Mouse (Mus musculus): ENCODE data around the gene Corin. TPM values are rescaled to one million over a fixed set of nuclear protein-coding genes. Genes with fewer than 3 reads are reported as not detected.

The Corin gene
- polyA plus RNA-seq, 1 experiment from 2014 or later: 4.5 TPM

GRCm38 (mm10) chr5:72331217-72331616 is 173.1 kb downstream of the Corin start:
- Histone ChIP-seq H3K4me3 (ENCODE audit: low read depth, low read length) (no peak overlapping the region), H3K9me3 (ENCODE audit: control insufficient read depth, low read length) (no peaks in the 10 kb centered on the region), H3K27ac (replicated peaks; ENCODE audit: low read depth, low read length) (no peak overlapping the region), H3K27me3 (replicated peaks; ENCODE audit: control insufficient read depth, insufficient read depth, low read length) (no peaks in the 10 kb centered on the region), H3K9ac (ENCODE audit: low read depth, low read length) (no peak overlapping the region), H3K4me2 (ENCODE audit: low read depth, low read length) (no peak overlapping the region), H3K36me3 (ENCODE audit: control insufficient read depth, insufficient read depth, low read length) (no peaks in the 10 kb centered on the region), H3K4me1 (ENCODE audit: control insufficient read depth, insufficient read depth, low read length) (peaks cover 18% of the 10 kb centered on the region)
- WGBS: 61% methylated on average over 2 of the region's 2 CpGs
- ATAC-seq (ENCODE audit: low read depth) (no peak), DNase-seq (ENCODE audit: low spot score) (no peak)

- DNase-seq (ENCODE audit: low spot score) (no peak), ATAC-seq (ENCODE audit: low read depth) (0 out of 2 replicates have a peak, but pooled peaks have one; percentile 4)
- H3K9me3 ChIP-seq (ENCODE audit: control insufficient read depth, low read length): no peaks in the 10 kb centered on the region
- peaks cover 19% of the 10 kb centered on the region for H3K4me1 ChIP-seq (ENCODE audit: control insufficient read depth, insufficient read depth, low read length)
- 61% methylated on average over 11 of the region's 11 CpGs for WGBS
- H3K27ac ChIP-seq (replicated peaks; ENCODE audit: low read depth, low read length): no peak overlapping the region; the same call in 1 of the 2 replicates
- H3K27me3 ChIP-seq (replicated peaks; ENCODE audit: control insufficient read depth, insufficient read depth, low read length): no peaks in the 10 kb centered on the region
- H3K4me3 ChIP-seq (ENCODE audit: low read depth, low read length): no peak overlapping the region
- H3K36me3 ChIP-seq (ENCODE audit: control insufficient read depth, insufficient read depth, low read length): no peaks in the 10 kb centered on the region
- no peak overlapping the region for H3K4me2 ChIP-seq (ENCODE audit: low read depth, low read length)
- H3K9ac ChIP-seq (ENCODE audit: low read depth, low read length): no peak overlapping the region
Observed at GRCm38 (mm10) chr5:72330648-72331047, 173.6 kb downstream of the Corin start.

GRCm38 (mm10) chr5:72329453-72329852 is 174.8 kb downstream of the Corin start:
- Histone ChIP-seq H3K36me3 (ENCODE audit: control insufficient read depth, insufficient read depth, low read length) (no peaks in the 10 kb centered on the region), H3K4me3 (ENCODE audit: low read depth, low read length) (no peak overlapping the region), H3K4me2 (ENCODE audit: low read depth, low read length) (no peak overlapping the region), H3K27me3 (replicated peaks; ENCODE audit: control insufficient read depth, insufficient read depth, low read length) (no peaks in the 10 kb centered on the region), H3K4me1 (ENCODE audit: control insufficient read depth, insufficient read depth, low read length) (peaks cover 21% of the 10 kb centered on the region), H3K27ac (replicated peaks; ENCODE audit: low read depth, low read length) (no peak overlapping the region; the same call in 1 of the 2 replicates), H3K9me3 (ENCODE audit: control insufficient read depth, low read length) (no peaks in the 10 kb centered on the region), H3K9ac (ENCODE audit: low read depth, low read length) (no peak overlapping the region)
- 23% methylated on average over 8 of the region's 8 CpGs for WGBS
- DNase-seq (ENCODE audit: low spot score) (peak; percentile 75), ATAC-seq (ENCODE audit: low read depth) (peak; percentile 84)

- Histone ChIP-seq H3K4me1 (ENCODE audit: control insufficient read depth, insufficient read depth, low read length) (no peaks in the 10 kb centered on the region), H3K9ac (ENCODE audit: low read depth, low read length) (no peak overlapping the region), H3K9me3 (ENCODE audit: control insufficient read depth, low read length) (no peaks in the 10 kb centered on the region), H3K27me3 (replicated peaks; ENCODE audit: control insufficient read depth, insufficient read depth, low read length) (no peaks in the 10 kb centered on the region), H3K4me2 (ENCODE audit: low read depth, low read length) (no peak overlapping the region), H3K27ac (replicated peaks; ENCODE audit: low read depth, low read length) (no peak overlapping the region), H3K4me3 (ENCODE audit: low read depth, low read length) (no peak overlapping the region), H3K36me3 (ENCODE audit: control insufficient read depth, insufficient read depth, low read length) (no peaks in the 10 kb centered on the region)
- WGBS: 71% methylated on average over 4 of the region's 4 CpGs
- ATAC-seq (ENCODE audit: low read depth): no peak
- DNase-seq (ENCODE audit: low spot score): no peak
Observed at GRCm38 (mm10) chr5:72315282-72315681, 189.0 kb downstream of the Corin start.

- Histone ChIP-seq H3K27me3 (replicated peaks; ENCODE audit: control insufficient read depth, insufficient read depth, low read length) (no peaks in the 10 kb centered on the region), H3K9ac (ENCODE audit: low read depth, low read length) (no peak overlapping the region), H3K9me3 (ENCODE audit: control insufficient read depth, low read length) (no peaks in the 10 kb centered on the region), H3K4me2 (ENCODE audit: low read depth, low read length) (no peak overlapping the region), H3K36me3 (ENCODE audit: control insufficient read depth, insufficient read depth, low read length) (peaks cover 12% of the 10 kb centered on the region; the same call in 1 of the 2 replicates), H3K4me1 (ENCODE audit: control insufficient read depth, insufficient read depth, low read length) (no peaks in the 10 kb centered on the region), H3K27ac (replicated peaks; ENCODE audit: low read depth, low read length) (no peak overlapping the region), H3K4me3 (ENCODE audit: low read depth, low read length) (no peak overlapping the region)
- ATAC-seq (ENCODE audit: low read depth) (no peak), DNase-seq (ENCODE audit: low spot score) (no peak)
- 81% methylated on average over 10 of the region's 10 CpGs for WGBS
Observed at GRCm38 (mm10) chr5:72298418-72299104, 205.7 kb downstream of the Corin start.

DNA sequence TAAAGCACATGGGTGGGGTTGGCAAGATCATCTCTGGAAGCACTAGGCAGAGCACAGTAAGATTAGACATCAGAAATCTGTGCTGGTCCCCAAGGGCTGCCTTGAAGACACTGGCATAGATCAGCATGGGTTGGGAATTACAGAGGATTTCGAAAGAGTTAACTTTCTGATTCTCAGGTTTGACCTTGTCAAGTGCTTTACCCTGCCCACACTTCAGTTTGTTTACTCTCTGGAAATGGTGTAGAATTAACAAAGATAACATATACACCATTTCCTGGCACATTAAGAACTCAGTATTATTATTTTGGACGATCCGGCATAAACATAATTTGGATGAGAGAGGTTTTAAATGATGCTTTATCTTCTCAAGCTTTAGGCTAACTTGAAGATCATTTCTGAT is 219.2 kb downstream of the Corin start:
- Histone ChIP-seq H3K27me3 (replicated peaks; ENCODE audit: control insufficient read depth, insufficient read depth, low read length) (no peaks in the 10 kb centered on the region), H3K9me3 (ENCODE audit: control insufficient read depth, low read length) (no peaks in the 10 kb centered on the region), H3K27ac (replicated peaks; ENCODE audit: low read depth, low read length) (no peak overlapping the region), H3K36me3 (ENCODE audit: control insufficient read depth, insufficient read depth, low read length) (peaks cover 30% of the 10 kb centered on the region), H3K4me1 (ENCODE audit: control insufficient read depth, insufficient read depth, low read length) (no peaks in the 10 kb centered on the region), H3K4me3 (ENCODE audit: low read depth, low read length) (no peak overlapping the region), H3K4me2 (ENCODE audit: low read depth, low read length) (no peak overlapping the region), H3K9ac (ENCODE audit: low read depth, low read length) (no peak overlapping the region)
- DNase-seq (ENCODE audit: low spot score) (no peak), ATAC-seq (ENCODE audit: low read depth) (no peak)
- 86% methylated on average over 3 of the region's 3 CpGs for WGBS

GRCm38 (mm10) chr5:72282907-72283306 is 221.4 kb downstream of the Corin start:
- H3K9ac ChIP-seq (ENCODE audit: low read depth, low read length): no peak overlapping the region
- ATAC-seq (ENCODE audit: low read depth) (no peak), DNase-seq (ENCODE audit: low spot score) (no peak)
- no peaks in the 10 kb centered on the region for H3K27me3 ChIP-seq (replicated peaks; ENCODE audit: control insufficient read depth, insufficient read depth, low read length)
- WGBS: 49% methylated on average over 2 of the region's 2 CpGs
- H3K4me3 ChIP-seq (ENCODE audit: low read depth, low read length): no peak overlapping the region
- H3K9me3 ChIP-seq (ENCODE audit: control insufficient read depth, low read length): no peaks in the 10 kb centered on the region
- no peak overlapping the region for H3K27ac ChIP-seq (replicated peaks; ENCODE audit: low read depth, low read length)
- H3K4me1 ChIP-seq (ENCODE audit: control insufficient read depth, insufficient read depth, low read length): no peaks in the 10 kb centered on the region
- peaks cover 26% of the 10 kb centered on the region; the same call in 1 of the 2 replicates for H3K36me3 ChIP-seq (ENCODE audit: control insufficient read depth, insufficient read depth, low read length)
- H3K4me2 ChIP-seq (ENCODE audit: low read depth, low read length): no peak overlapping the region

- H3K4me1 ChIP-seq (ENCODE audit: control insufficient read depth, insufficient read depth, low read length): no peaks in the 10 kb centered on the region
- H3K4me3 ChIP-seq (ENCODE audit: low read depth, low read length): no peak overlapping the region
- 55% methylated on average over 8 of the region's 8 CpGs for WGBS
- no peak overlapping the region for H3K9ac ChIP-seq (ENCODE audit: low read depth, low read length)
- no peaks in the 10 kb centered on the region for H3K9me3 ChIP-seq (ENCODE audit: control insufficient read depth, low read length)
- ATAC-seq (ENCODE audit: low read depth) (no peak), DNase-seq (ENCODE audit: low spot score) (no peak)
- 0 out of 2 replicates have a peak, but pooled peaks cover 11% of the 10 kb centered on the region for H3K36me3 ChIP-seq (ENCODE audit: control insufficient read depth, insufficient read depth, low read length)
- H3K27ac ChIP-seq (replicated peaks; ENCODE audit: low read depth, low read length): no peak overlapping the region
- no peaks in the 10 kb centered on the region for H3K27me3 ChIP-seq (replicated peaks; ENCODE audit: control insufficient read depth, insufficient read depth, low read length)
- H3K4me2 ChIP-seq (ENCODE audit: low read depth, low read length): no peak overlapping the region
Observed at GRCm38 (mm10) chr5:72269652-72270051, 234.6 kb downstream of the Corin start.

DNA sequence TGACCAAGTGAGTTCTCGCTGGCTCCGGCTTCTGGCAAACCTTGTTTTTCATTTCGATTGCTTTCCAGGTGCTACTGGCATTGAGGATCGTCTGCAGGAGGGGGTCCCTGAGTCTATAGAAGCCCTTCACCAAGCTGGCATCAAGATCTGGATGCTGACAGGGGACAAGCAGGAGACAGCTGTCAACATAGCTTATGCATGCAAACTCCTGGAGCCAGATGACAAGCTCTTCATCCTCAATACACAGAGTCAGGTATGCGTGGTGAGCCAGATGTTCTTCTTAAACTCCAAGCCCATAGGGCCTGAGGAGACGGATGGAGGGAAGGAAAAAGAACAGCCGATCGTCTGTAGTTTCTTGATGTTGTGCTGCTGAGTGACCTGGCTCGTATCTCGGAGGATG is 235.1 kb downstream of the Corin start:
- no peak overlapping the region for H3K27ac ChIP-seq (replicated peaks; ENCODE audit: low read depth, low read length)
- DNase-seq (ENCODE audit: low spot score) (no peak), ATAC-seq (ENCODE audit: low read depth) (no peak)
- H3K4me3 ChIP-seq (ENCODE audit: low read depth, low read length): no peak overlapping the region
- H3K9me3 ChIP-seq (ENCODE audit: control insufficient read depth, low read length): no peaks in the 10 kb centered on the region
- 0 out of 2 replicates have a peak, but pooled peaks cover 13% of the 10 kb centered on the region for H3K36me3 ChIP-seq (ENCODE audit: control insufficient read depth, insufficient read depth, low read length)
- no peaks in the 10 kb centered on the region for H3K4me1 ChIP-seq (ENCODE audit: control insufficient read depth, insufficient read depth, low read length)
- WGBS: 76% methylated on average over 10 of the region's 10 CpGs
- no peaks in the 10 kb centered on the region for H3K27me3 ChIP-seq (replicated peaks; ENCODE audit: control insufficient read depth, insufficient read depth, low read length)
- H3K9ac ChIP-seq (ENCODE audit: low read depth, low read length): no peak overlapping the region
- H3K4me2 ChIP-seq (ENCODE audit: low read depth, low read length): no peak overlapping the region
